Mouse (Mus musculus) adrenal gland, adult 8-10 months (tissue): Measurements from ENCODE around the gene Prickle4. TPM values are rescaled to one million over a fixed set of nuclear protein-coding genes. Genes with fewer than 3 reads are reported as not detected.
"Not testable (repeated sequence)": the region's sequence is repeated elsewhere in the genome, so short reads cannot be mapped to it uniquely, and the experiment has no call there.

ENCODE experiments used
- DNase-seq: peaks from one replicate; pipeline ENCODE4 v3.0.0; 2022
- total RNA-seq, 4 experiments: library from RNA; stranded (reverse); gene quantifications; 2 replicates each; pipeline ENCODE4 v1.2.4; 2022

The Prickle4 gene
- total RNA-seq, 4 experiments from 2014 or later: 2.4 to 4.5 (median 3.1) TPM

DNA sequence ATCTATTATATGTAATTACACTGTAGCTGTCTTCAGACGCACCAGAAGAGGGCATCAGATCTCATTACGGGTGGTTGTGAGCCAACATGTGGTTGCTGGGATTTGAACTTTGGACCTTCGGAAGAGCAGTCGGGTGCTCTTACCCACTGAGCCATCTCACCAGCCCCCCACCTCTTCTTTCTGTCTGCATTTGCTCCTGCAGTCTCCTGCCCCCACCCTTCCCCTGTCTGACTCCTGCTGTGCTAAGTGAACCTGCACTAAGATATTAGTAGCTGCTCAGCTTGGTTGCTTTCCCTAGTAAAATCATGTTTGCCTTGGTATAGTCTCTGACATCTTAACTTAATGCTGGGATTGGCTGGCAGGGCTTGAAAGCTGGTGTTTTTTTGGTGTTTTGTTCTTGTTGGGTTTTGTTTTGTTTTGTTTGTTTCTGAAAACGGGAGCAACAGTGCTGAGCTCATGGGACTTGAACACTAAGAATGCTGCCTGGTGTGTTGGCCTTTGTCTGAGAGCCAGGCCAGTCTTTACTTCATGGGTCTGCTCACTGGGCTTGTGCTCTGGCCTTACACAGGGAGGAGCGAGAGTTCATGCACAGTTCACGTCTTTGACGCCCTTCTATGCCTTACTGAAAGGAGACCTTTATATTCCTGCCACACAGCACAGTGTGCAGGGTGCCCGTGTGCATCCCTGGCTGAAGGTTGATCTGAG, 31.4 kb downstream of the Prickle4 start:
- DNase-seq: no peak

- no peak for DNase-seq
Measured at GRCm38 (mm10) chr17:47658741-47659243, 35.7 kb downstream of the Prickle4 start.

- no peak for DNase-seq
Measured at GRCm38 (mm10) chr17:47657901-47658300, 36.6 kb downstream of the Prickle4 start.

DNA sequence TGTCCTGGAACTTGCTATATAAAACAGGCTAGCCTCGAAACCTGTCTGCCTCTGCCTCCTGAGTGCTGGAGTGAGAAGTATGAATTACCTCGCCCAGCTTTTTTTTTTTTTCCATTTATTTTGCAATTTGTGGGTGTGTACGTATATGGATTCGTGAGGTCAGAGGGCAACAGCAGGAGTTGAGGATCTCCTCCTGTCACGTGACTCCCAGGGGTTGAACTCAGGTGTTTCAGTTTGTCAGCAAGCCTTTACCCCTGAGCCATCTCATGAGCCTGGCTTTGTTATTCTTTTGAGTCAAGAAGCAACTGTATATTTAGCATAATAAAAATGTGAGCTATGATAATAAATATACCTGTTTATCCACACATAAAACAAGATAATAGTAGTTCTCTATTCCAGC, 38.8 kb downstream of the Prickle4 start:
- DNase-seq: no peak

- DNase-seq: not testable (repeated sequence)
Measured at GRCm38 (mm10) chr17:47654346-47654745, 40.2 kb downstream of the Prickle4 start.

DNA sequence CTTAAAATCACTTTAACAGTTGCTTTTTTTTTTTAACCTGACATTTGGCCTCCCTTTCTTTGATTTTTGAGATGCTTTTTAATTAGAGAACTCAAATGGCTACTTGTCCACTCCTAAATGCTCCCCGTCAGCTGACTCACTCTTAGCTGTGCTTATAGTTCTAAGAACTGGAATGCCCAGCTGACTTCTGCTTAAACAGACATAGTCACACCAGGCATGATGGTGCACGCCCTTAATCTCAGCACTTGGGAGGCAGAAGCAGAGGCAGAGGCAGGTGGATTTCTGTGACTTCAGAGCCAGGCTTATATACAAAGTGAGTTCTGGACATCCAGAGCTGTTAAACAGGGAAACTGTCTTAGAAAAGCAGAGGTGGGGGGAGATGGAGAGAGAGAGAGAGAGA, 42.6 kb downstream of the Prickle4 start:
- no peak for DNase-seq

DNA sequence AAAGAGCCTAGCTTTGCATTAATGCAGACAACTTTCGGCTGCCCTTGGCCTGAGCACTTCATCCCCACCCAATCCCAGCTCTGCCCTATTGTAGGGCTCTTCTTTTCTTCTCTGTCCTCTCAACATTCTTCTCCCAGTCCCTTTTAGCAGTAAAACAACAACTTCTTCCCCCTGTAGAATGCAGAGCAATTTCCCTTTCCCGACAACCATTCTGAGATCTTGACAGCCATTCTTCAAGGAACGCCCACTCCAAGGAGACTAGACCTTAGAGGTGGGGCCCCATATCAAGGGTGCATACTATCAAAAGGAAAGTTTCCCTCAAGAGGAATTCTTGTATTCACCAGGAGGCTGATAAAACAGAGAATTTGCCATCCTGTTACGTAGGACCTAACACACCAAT, 45.6 kb downstream of the Prickle4 start:
- no peak for DNase-seq

- peak; percentile 32 for DNase-seq
Measured at GRCm38 (mm10) chr17:47646683-47647082, 47.9 kb downstream of the Prickle4 start.

GRCm38 (mm10) chr17:47642992-47643391, 51.5 kb downstream of the Prickle4 start:
- DNase-seq: no peak

Other genes with a start within 250 kb of the Prickle4 start
- 10 to 100 TPM; 22.8 to 29.9 (median 25.9) TPM for gene Taf8, start 192.4 kb downstream of the Prickle4 start, total RNA-seq
- 100 to 1,000 TPM; 350 to 623 (median 446) TPM for gene Ccnd3, start 189.7 kb downstream of the Prickle4 start, total RNA-seq
- 10 to 100 TPM; 17.0 to 18.6 (median 17.9) TPM for gene Bysl, start 83.2 kb downstream of the Prickle4 start, total RNA-seq
- 10 to 100 TPM; 42.6 to 53.7 (median 48.3) TPM for gene Med20, start 83.2 kb downstream of the Prickle4 start, total RNA-seq
- 1 to 10 TPM; 3.5 to 6.0 (median 5.1) TPM for gene Gm20517, start 83.1 kb downstream of the Prickle4 start, total RNA-seq
- gene Usp49, start 64.0 kb downstream of the Prickle4 start, total RNA-seq: 10 to 100 TPM in 1 of 4 experiments, 1 to 10 TPM in 3; 4.1 to 11.1 (median 6.8) TPM
- gene Tomm6, start 6.3 kb downstream of the Prickle4 start, total RNA-seq: 100 to 1,000 TPM; 166 to 270 (median 207) TPM
- 10 to 100 TPM in 1 of 4 experiments, 1 to 10 TPM in 3; 3.9 to 10.5 (median 8.6) TPM for gene Frs3, start 5.7 kb downstream of the Prickle4 start, total RNA-seq
- gene Gm21981, start 281 bp downstream of the Prickle4 start, total RNA-seq: 1 to 10 TPM in 3 of 4 experiments, under 1 TPM in 1; 0.67 to 2.2 (median 1.8) TPM
- gene Pgc, start 32.1 kb upstream of the Prickle4 start, total RNA-seq: not detected
- 10 to 100 TPM; 17.3 to 32.1 (median 24.2) TPM for gene Tfeb, start 42.3 kb upstream of the Prickle4 start, total RNA-seq
- 1 to 10 TPM; 1.2 to 3.3 (median 1.6) TPM for gene Mdfi, start 140.0 kb upstream of the Prickle4 start, total RNA-seq
- 10 to 100 TPM; 21.5 to 39.2 (median 31.0) TPM for gene Foxp4, start 229.9 kb upstream of the Prickle4 start, total RNA-seq